Mouse (Mus musculus): ENCODE data around the gene Trmo. TPM values are rescaled to one million over a fixed set of nuclear protein-coding genes. Genes with fewer than 3 reads are reported as not detected.
A peak's percentile ranks its signal among the peaks of the same experiment; 100 is the strongest.

The Trmo gene
- polyA plus RNA-seq, 1 experiment from 2014 or later: 8.2 TPM

- Histone ChIP-seq H3K4me2 (replicated peaks; ENCODE audit: low read depth, low read length) (no peak overlapping the region), H3K4me3 (ENCODE audit: low read depth, low read length) (no peak overlapping the region), H3K9ac (replicated peaks; ENCODE audit: low read depth) (no peak overlapping the region), H3K36me3 (ENCODE audit: insufficient read depth, low read length) (no peaks in the 10 kb centered on the region), H3K9me3 (ENCODE audit: low read length) (no peaks in the 10 kb centered on the region), H3K27ac (ENCODE audit: low read length) (no peak overlapping the region), H3K4me1 (ENCODE audit: insufficient read depth, low read depth, low read length) (no peaks in the 10 kb centered on the region), H3K27me3 (replicated peaks; ENCODE audit: insufficient read depth, low read length) (no peaks in the 10 kb centered on the region; the same call in 1 of the 2 replicates)
- no peak for TF ChIP-seq CTCF (IDR thresholded peaks at IDR 0.05)
- no peak for DNase-seq (ENCODE audit: low spot score)
- WGBS: 36% methylated on average over 5 of the region's 5 CpGs
- ATAC-seq: no peak
These were observed 28.0 kb downstream of the Trmo start for GRCm38 (mm10) chr4:46361258-46361657.

GRCm38 (mm10) chr4:46359539-46360253, 29.5 kb downstream of the Trmo start:
- no peak overlapping the region for H3K9ac ChIP-seq (replicated peaks; ENCODE audit: low read depth)

DNA sequence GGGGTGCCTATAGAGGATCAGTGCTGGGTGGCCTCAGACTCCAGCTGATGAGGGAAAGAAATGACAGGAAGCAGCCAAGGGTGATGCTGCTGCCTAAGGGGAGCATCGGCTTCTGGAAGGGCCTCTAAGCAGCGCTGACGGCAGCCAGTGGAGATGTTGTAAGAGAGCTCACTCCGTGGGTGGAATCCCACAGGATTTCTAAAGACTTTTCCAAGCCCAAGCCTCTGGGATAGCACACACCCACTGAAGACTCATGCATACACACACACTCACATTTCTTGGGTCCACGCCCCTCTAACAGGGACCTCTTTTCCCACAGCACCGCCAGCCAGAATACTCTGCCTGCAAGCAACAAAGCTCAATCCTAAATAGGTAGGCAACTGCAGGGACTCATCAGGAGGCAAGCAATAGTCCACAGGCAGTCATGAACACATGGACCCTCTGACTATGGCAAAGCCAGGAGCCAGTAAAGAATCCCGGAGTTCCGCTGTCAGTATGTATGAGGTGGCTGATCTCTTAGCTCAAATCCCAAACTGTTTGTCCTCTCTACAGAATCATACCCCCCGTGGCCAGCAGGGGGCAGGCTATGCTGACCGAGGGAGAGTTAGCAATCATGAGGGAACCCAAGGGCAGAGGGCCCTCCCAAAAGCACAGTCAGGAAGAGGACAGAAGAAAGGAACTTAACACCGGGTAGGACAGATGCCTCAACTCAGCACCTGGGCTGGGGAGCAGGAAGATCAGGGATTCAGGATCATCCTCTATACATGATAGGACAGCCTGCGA, 32.7 kb downstream of the Trmo start:
- DNase-seq (ENCODE audit: low spot score): peak; percentile 56
- ATAC-seq: no peak; the same call in 1 of the 2 replicates
- no peak overlapping the region for H3K9ac ChIP-seq (replicated peaks; ENCODE audit: low read depth)

More at GRCm38 (mm10) chr4:46359539-46360253, 29.5 kb downstream of the Trmo start:
- H3K27ac ChIP-seq (ENCODE audit: low read length): no peak overlapping the region
- H3K4me2 ChIP-seq (replicated peaks; ENCODE audit: low read depth, low read length): no peak overlapping the region
- no peaks in the 10 kb centered on the region; the same call in 1 of the 2 replicates for H3K27me3 ChIP-seq (replicated peaks; ENCODE audit: insufficient read depth, low read length)
- no peak for DNase-seq (ENCODE audit: low spot score)
- no peaks in the 10 kb centered on the region for H3K9me3 ChIP-seq (ENCODE audit: low read length)
- no peaks in the 10 kb centered on the region for H3K36me3 ChIP-seq (ENCODE audit: insufficient read depth, low read length)
- no peak for TF ChIP-seq EP300 (IDR thresholded peaks at IDR 0.05)
- H3K4me1 ChIP-seq (ENCODE audit: insufficient read depth, low read depth, low read length): no peaks in the 10 kb centered on the region
- WGBS: 65% methylated on average over 12 of the region's 12 CpGs
- no peak for ATAC-seq
- H3K4me3 ChIP-seq (ENCODE audit: low read depth, low read length): no peak overlapping the region

GRCm38 (mm10) chr4:46353045-46353444, 36.2 kb downstream of the Trmo start:
- ATAC-seq: no peak
- H3K36me3 ChIP-seq (ENCODE audit: insufficient read depth, low read length): no peaks in the 10 kb centered on the region
- peaks cover 28% of the 10 kb centered on the region for H3K27me3 ChIP-seq (replicated peaks; ENCODE audit: insufficient read depth, low read length)
- no peak for TF ChIP-seq CTCF (IDR thresholded peaks at IDR 0.05)
- no peak for TF ChIP-seq EP300 (IDR thresholded peaks at IDR 0.05)
- no peaks in the 10 kb centered on the region for H3K9me3 ChIP-seq (ENCODE audit: low read length)
- WGBS: 21% methylated on average over 10 of the region's 10 CpGs
- H3K27ac ChIP-seq (ENCODE audit: low read length): no peak overlapping the region
- no peak for DNase-seq (ENCODE audit: low spot score)
- no peak overlapping the region for H3K9ac ChIP-seq (replicated peaks; ENCODE audit: low read depth)
- no peaks in the 10 kb centered on the region for H3K4me1 ChIP-seq (ENCODE audit: insufficient read depth, low read depth, low read length)
- H3K4me3 ChIP-seq (ENCODE audit: low read depth, low read length): no peak overlapping the region
- H3K4me2 ChIP-seq (replicated peaks; ENCODE audit: low read depth, low read length): no peak overlapping the region

More for the DNA sequence above, 32.7 kb downstream of the Trmo start:
- TF ChIP-seq EP300 (IDR thresholded peaks at IDR 0.05) (no peak), CTCF (IDR thresholded peaks at IDR 0.05) (peak; percentile 86)
- Histone ChIP-seq H3K36me3 (ENCODE audit: insufficient read depth, low read length) (no peaks in the 10 kb centered on the region), H3K9me3 (ENCODE audit: low read length) (no peaks in the 10 kb centered on the region), H3K27me3 (replicated peaks; ENCODE audit: insufficient read depth, low read length) (peaks cover 2% of the 10 kb centered on the region), H3K4me3 (ENCODE audit: low read depth, low read length) (no peak overlapping the region), H3K27ac (ENCODE audit: low read length) (no peak overlapping the region), H3K4me1 (ENCODE audit: insufficient read depth, low read depth, low read length) (no peaks in the 10 kb centered on the region), H3K4me2 (replicated peaks; ENCODE audit: low read depth, low read length) (no peak overlapping the region)
- 40% methylated on average over 12 of the region's 12 CpGs for WGBS

- Histone ChIP-seq H3K9ac (replicated peaks; ENCODE audit: low read depth) (no peak overlapping the region), H3K9me3 (ENCODE audit: low read length) (no peaks in the 10 kb centered on the region), H3K4me1 (ENCODE audit: insufficient read depth, low read depth, low read length) (no peaks in the 10 kb centered on the region), H3K27me3 (replicated peaks; ENCODE audit: insufficient read depth, low read length) (peaks cover 58% of the 10 kb centered on the region), H3K4me2 (replicated peaks; ENCODE audit: low read depth, low read length) (no peak overlapping the region), H3K27ac (ENCODE audit: low read length) (no peak overlapping the region), H3K36me3 (ENCODE audit: insufficient read depth, low read length) (no peaks in the 10 kb centered on the region), H3K4me3 (ENCODE audit: low read depth, low read length) (no peak overlapping the region)
- DNase-seq (ENCODE audit: low spot score) (no peak), ATAC-seq (no peak)
- no peak for TF ChIP-seq EP300 (IDR thresholded peaks at IDR 0.05)
- TF ChIP-seq CTCF (IDR thresholded peaks at IDR 0.05): no peak
- WGBS: 49% methylated on average over 5 of the region's 5 CpGs
These were observed 39.7 kb downstream of the Trmo start for GRCm38 (mm10) chr4:46349530-46349929.

DNA sequence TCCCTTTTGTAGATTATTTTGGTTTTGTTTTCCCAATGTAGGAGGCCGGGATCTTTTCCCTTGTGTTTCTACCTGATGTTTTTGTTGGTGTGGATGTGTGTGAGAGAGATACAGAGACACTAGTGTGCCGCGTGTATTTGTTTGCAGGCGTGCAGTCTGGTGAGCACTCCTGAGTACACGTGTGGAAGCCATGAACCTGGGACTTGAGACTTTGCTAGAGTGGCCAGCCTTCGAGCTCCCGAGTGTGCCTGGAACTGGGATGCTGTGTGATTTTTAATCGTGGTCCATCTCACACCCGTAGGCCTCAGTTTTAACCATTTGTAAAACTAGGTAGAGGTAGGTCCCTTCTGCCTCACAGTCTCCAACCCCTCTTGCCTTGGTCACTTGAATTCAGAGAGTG, 40.3 kb downstream of the Trmo start:
- Histone ChIP-seq H3K9ac (replicated peaks; ENCODE audit: low read depth) (no peak overlapping the region), H3K4me2 (replicated peaks; ENCODE audit: low read depth, low read length) (no peak overlapping the region), H3K27ac (ENCODE audit: low read length) (no peak overlapping the region), H3K27me3 (replicated peaks; ENCODE audit: insufficient read depth, low read length) (peaks cover 65% of the 10 kb centered on the region), H3K4me3 (ENCODE audit: low read depth, low read length) (no peak overlapping the region), H3K9me3 (ENCODE audit: low read length) (no peaks in the 10 kb centered on the region), H3K4me1 (ENCODE audit: insufficient read depth, low read depth, low read length) (no peaks in the 10 kb centered on the region; the same call in 1 of the 2 replicates), H3K36me3 (ENCODE audit: insufficient read depth, low read length) (no peaks in the 10 kb centered on the region)
- 23% methylated on average over 9 of the region's 9 CpGs for WGBS
- DNase-seq (ENCODE audit: low spot score) (no peak), ATAC-seq (no peak)
- TF ChIP-seq EP300 (IDR thresholded peaks at IDR 0.05) (no peak), CTCF (IDR thresholded peaks at IDR 0.05) (no peak)
